Mouse (Mus musculus): ENCODE measurements at regions not wholly inside any gene's neighbourhood (a gene's known extent, or its start where the extent isn't known, plus 50 kb on each side); places are given as distances from the start of the nearest gene placed in this dataset.

DNA sequence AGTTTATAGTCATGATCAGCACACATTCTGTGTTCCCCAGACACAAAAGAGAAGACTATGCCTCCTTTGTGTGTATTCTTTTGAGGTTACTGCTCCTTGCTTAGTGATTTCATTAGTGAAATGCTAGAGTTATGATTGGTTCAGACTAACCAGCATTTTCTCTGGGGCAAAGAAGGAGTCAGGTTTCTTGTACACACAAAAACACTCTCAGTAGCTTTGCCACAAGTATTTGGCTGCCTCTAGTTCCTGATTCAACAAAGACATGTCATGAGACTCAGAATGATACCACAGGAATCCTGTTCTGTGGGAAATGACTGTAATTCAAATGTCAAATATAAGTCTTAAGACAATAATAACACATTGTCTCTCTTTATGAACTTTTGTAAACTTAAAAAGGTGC, 86.9 kb downstream of the Alx1 start:
- no peak for DNase-seq (ENCODE audit: extremely low spot score in 1 of 2, low spot score in 1 of 2)

DNA sequence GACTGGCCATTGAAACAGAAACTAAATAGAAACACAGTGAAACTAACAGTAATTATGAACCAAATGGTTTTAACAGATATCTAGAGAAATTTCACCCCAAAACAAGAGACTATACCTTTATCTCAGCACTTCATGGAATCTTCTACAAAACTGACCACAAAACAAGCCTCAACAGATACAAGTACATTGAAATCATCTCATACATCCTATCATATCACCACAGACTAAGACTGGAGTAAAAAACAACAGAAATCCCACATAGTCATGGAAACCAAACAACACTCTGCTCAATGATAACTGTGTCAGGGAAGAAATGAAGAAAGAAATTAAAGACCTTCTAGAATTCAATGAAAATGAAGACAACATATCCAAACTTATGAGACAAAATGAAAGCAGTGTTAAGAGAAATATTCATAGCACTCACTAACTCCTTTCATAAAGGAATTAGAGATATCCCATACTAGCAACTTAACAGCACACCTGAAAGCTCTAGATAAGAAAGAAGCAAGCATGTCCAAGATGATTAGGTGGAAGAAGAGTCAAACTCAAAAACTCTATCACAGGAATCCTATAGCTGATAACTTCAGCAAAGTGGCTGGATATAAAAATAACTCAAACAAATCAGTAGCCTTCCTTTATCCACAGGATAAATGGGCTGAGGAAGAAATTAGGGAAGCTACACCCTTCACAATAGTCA, 89.0 kb downstream of the Alx1 start:
- DNase-seq (ENCODE audit: extremely low spot score in 1 of 2, low spot score in 1 of 2), result no peak

DNA sequence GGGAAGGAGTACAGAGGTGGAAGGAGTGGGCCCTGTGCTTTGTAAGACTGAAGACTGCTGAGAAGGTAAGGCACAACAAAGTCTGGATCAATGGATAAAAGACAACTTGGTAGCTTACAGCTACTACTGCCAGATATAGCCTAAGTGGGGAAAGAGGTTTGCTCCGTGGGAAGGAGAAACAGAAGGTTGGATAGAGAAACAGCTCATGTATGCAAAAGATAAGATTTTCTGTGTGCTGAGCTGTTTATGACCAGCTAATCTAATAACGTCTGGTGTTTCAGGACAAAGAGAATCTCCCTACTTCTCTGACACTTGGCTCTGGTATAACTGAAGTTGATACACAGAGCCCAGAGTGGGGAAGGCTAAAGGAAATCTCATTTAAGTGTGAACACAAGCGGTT, 98.6 kb downstream of the Alx1 start:
- no peak for DNase-seq (ENCODE audit: extremely low spot score in 1 of 2, low spot score in 1 of 2)

DNA sequence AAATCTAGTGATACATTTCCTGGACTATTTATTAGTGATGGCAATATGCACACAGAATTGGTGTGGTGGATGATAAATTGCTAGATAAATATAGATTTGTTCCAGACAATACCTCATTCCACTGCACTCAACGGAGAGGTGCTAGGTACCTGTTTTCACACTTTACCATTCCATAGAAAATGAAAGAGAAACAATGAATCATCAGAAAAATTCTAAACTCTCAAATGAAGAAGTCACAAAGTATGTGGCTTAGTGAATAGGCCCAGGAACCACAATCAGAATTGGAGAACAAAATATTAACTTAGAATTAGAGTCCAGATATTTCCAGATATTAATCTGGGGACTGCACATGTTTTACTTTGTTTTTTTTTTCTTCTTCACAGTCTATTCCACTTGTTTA, 101.4 kb downstream of the Alx1 start:
- DNase-seq (ENCODE audit: extremely low spot score in 1 of 2, low spot score in 1 of 2), result no peak

DNA sequence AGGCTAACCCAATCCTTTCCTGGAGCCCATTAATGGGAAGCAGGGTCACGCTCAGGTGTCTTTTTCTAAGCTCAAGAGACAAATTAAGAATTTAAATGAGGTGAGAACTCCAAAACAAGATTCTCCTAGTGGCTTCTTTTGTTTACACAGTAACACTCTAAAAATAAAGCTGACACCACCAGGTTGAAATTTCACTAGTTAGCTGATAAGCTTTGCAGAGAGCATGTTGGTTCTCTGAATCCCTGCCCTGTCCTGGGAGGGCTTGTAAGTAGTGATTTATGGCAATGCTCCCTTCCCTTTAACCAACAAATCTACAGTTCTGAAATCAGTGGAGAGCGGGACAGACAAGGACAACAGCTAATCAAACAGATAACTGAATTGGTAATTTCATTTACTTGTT, 132.6 kb downstream of the Alx1 start:
- DNase-seq (ENCODE audit: extremely low spot score in 1 of 2, low spot score in 1 of 2), result no peak

DNA sequence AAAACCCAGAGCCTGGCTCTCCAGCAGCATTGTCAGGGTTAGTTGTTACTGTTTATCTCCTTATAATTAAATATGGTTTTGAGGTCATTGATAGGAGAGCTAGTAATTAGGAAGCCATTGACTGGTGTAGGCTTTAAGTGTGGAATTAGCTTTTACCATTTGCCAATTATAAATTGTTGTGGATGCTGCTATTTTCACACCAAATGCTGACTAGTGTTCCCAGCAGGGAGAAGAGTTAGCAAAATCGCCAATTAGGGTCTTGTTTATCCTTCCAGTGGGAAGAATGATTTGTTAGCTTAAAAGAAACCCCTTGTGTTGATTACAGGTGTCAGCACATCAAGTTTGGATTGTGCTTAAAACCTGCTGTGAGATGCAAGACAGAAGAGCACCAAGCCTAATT, 134.1 kb downstream of the Alx1 start:
- no peak for DNase-seq (ENCODE audit: extremely low spot score in 1 of 2, low spot score in 1 of 2)

DNA sequence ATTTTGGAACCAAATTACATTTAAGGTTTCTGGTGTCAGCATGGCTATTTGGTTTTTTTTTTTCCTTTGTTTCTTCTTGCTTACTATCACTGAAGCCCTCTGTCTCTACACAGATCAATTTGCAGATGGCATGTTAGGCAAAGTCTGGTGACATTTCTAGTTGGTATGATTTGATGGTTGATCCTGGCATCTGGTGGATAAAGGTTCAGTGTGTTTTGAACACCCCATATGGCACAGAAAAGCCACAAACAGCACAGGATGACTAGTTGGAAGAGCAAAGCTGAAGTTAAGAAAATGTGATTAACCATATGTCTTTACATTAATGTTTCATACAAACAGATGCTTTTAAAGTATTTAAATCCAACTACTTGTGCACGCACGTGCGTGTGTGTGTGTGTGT, 137.6 kb downstream of the Alx1 start:
- DNase-seq (ENCODE audit: extremely low spot score in 1 of 2, low spot score in 1 of 2), result no peak

DNA sequence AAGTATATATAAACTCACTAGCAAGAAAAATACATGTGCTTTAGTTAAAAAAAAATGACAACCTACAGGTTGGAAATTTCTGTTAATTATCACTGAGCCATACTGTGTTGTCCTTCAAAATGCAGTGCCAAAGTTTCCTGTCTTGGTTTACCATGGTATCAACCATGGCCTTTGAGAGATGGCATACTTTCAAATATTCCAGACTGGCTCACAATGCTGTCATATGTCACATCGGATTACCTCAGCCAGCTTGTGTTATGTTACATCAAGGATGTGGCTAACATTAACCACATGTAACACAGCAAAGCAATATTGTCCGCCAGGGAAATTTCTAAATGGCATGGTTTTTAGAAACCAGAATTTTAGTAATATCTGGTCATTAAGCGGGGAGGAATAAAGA, 140.3 kb downstream of the Alx1 start:
- no peak for DNase-seq (ENCODE audit: extremely low spot score in 1 of 2, low spot score in 1 of 2)

DNA sequence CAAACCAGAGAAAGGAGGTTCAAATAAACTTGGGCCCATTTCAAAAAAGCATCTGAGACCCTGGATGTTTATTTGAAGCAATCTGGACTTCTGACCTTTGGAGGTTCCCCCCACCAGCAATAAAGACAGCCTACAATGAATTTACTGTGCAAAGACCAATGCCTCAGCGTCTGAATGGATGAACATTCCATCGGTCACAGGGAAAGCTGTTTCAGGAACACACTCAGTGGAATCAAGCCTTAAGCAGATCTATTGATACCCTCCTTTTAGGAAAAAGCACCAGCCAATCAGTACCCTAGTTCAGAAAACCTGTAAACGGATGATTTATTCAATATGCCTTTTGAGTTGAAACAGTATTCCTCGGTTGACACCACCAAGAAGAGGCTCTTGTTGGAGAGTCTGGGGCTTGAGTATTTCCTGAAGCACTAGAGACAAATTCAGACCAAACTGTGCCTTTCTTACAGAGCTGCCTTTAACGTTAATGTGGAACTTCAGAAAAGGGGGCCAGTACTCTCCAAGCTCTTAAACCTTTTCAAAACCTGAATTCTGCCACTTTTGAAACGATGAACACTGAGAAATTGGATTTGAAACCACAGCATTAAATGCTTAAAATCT, 148.1 kb downstream of the Alx1 start:
- DNase-seq (ENCODE audit: extremely low spot score in 1 of 2, low spot score in 1 of 2), result no peak

DNA sequence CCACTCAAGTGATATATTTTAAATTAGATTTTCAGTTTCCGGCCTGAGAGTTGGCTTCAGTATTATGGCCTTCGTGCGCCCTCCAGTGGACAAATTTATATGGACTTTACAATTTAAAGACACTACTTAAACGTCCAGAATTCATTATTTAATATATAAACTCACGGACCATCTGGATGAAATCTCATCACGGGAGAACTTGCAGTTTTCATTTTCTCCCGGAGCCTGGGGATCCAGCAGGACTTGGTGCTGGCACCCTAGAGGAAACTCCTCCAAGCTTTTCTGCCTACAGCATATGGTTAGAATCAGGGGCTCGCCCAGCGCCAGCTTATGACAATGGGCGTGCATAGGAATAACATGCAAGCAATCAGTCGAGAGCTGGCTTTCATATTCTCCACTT, 152.0 kb downstream of the Alx1 start:
- DNase-seq (ENCODE audit: extremely low spot score in 1 of 2, low spot score in 1 of 2), result peak; percentile 9 to 26

DNA sequence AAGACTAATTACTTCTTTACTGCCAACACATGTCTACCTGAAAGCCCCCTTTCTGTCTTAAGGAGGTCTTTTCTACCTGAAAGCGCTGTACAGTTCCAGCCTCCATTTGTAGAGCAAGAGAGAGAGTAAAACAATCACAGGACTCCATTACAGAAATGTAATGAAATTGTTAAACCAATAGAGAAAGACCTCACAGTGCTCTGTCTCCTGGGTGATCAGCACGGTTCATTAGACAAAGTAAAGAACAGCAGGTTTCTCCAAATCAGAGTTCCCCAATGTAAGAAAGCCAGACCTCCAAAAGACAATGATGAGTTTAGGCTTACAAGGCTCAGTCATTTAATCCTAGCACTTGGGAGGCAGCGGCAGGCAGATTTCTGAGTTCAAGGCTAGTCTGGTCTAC, 153.1 kb downstream of the Alx1 start:
- DNase-seq (ENCODE audit: extremely low spot score in 1 of 2, low spot score in 1 of 2), result no peak

DNA sequence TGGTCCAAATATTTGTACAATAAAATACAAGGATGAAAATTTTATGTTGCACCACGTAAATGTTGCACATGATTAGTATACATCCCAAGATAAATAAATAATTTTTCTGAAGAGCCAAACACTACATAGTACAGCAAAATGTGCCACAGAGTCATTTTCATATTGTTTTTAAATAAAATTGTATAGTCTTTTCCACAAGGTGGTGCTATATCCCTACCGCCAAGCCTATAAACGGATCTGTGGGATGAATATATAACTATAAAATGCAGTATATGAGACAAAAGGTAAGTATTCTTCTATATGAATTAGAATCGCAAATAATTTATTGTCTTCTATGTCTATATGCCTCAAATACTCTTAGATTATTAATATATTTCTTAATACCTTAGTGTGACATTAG, 163.1 kb downstream of the Alx1 start:
- DNase-seq (ENCODE audit: extremely low spot score in 1 of 2, low spot score in 1 of 2), result no peak

DNA sequence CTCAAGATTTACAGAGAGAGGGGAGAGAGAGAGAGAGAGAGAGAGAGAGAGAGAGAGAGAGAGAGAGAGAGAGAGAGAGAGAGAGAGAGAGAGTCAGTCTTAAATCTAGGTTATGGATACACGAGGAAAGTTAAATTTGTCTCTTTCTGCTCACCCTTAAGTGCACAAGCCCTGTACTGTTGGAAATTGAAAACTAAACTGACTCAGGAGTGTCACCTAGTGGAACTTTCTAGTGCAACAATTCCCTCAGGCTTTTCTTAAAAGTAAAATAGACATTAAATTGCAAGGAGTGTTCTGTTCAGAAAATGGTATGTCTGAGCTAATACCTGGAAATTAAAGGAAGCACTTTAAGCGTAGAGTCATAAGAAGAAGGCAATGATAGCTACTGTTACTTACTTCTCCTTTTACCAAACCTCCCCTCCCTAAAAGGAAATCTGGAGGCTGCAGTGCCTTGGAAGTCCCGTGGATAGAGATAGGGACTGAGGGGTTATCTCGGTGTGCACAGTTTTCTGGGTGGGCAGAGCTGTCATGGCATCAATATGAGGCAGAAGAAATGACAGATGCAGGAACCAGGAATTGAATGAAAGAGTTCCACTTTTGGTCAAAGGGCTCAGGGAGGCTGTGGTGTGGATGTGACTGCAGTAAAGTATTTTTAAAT, 193.3 kb downstream of the Alx1 start:
- DNase-seq (ENCODE audit: extremely low spot score in 1 of 2, low spot score in 1 of 2), result no peak

DNA sequence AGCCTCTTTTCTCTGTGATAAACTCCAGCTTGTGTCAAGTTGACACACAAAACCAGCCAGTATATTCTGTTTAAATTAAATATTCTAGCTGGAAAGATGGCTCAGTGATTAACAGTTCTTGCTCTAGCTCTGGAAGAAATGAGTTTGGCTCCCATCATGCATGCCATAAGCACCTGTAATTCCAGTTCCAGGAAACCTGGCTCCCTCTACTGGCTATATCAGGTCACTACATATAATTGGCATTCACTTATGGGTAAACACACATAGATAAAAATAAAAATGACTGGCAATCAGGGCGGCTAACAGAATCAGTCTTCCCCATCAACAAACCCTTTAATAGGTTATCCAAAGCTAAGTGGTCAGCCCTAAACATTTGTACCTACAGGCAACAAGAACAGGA, 194.2 kb downstream of the Alx1 start:
- DNase-seq (ENCODE audit: extremely low spot score in 1 of 2, low spot score in 1 of 2), result no peak

DNA sequence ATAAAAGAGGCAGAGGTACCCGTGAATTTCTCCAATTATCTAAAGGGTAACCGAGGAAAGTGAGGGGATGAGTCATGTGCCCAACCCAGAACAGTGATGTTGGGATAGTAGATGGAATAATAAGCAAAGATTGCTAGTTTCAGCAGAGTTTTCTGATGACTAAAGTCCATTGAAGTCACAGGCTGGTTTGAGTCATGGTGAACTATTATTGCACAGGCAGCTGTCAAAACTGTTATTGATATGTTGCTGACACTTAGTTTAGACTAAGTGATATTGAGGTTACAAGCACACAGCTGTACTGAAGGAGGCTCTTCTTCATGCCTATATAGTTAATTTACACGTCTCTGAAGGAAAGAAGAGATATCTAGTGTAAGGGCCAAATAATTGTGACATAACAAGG, 200.4 kb downstream of the Alx1 start:
- DNase-seq (ENCODE audit: extremely low spot score in 1 of 2, low spot score in 1 of 2), result no peak

DNA sequence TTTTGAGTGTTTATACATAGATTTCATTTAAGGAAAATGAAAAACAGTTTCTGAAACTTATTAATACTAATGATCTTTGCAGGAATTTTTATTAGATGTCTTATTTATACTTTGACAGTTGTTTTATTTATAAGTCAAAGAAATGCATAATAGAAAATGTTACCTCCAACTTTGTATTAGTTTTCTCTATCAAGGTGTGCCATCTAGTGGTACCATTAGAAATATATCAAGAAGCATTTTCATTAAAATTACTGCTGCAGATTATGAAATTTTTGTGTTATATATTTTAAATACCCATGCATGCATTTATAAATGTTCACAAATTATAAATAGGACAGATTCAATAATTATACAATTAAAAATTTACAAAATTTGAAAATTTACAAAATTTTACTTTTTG, 206.6 kb downstream of the Alx1 start:
- DNase-seq (ENCODE audit: extremely low spot score in 1 of 2, low spot score in 1 of 2), result no peak

DNA sequence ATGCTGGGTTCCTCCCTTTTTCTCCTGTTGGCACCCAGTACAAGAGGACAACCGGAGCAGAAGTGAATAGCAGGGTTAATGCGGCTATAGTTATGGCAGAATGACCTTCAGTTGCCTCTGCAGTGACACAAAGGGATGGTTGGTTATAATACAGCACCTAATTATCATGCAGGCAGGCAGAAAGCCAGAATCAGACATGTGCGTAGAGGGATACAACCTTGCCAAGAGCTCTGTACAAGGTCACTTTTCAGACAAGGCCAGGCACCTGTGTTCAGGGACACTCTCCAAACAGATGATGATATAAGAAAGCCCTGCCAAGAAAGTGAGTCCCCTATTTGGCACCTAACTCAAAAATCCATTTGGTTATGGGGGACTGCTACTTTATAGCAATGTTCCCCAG, 228.6 kb downstream of the Alx1 start:
- DNase-seq (ENCODE audit: extremely low spot score in 1 of 2, low spot score in 1 of 2), result no peak

DNA sequence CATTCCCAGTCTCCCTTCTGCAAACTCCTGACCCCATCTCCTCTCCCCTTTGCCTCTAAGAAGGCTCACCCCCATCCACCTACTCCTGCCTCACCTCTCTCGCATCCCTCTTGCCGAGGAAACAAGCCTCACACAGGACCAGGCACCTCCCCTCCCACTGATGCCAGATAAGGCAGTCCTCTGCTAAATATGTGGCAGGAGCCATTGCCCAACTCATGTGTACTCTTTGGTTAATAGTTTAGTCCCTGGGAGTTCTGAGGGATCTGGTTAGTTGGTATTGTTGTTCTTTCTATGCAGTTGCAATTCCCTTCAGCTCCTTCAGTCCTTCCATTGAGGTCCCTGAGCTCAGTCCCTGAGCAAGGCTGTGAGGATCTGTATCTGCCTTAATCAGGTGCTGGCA, 250.8 kb downstream of the Alx1 start:
- no peak for DNase-seq (ENCODE audit: extremely low spot score in 1 of 2, low spot score in 1 of 2)

DNA sequence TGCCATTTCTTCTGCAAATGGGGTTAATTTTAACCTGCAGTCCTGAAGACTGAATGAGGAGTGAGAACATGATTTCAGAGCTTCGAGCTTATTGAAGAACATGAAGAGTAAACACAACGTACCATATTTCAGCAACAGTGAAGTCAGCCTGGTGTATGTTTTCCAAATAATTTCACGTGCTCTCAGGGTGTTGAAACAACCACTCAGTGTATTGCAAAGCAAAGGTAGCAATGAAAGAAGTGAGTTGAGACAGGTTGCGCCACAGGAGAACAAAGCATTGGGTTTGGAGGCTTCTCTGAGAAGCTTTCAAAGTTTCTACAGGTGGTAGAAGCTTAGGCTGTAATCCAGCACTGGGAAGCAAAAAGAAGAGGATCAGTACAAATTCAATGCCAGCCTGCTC, 251.7 kb downstream of the Rassf9 start:
- DNase-seq (ENCODE audit: extremely low spot score in 1 of 2, low spot score in 1 of 2), result no peak

DNA sequence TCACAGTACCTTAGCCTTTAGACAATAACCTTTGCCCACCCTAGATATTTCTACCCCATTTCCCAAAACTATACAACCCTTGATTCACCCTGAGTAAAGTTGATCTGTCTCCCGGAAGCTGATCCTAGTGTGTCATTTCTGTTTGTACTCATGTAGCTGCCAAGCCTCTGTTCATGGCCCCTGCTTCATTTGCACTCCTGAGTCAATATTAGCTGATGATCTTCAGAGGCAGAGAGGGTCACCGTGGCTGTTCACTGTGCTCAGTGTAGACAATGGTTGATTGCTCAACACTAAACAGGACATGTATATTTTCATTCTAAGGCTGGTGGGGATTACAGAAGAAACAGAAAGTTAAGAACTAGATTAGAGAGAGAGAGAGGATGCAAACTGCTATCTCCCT, 250.4 kb downstream of the Rassf9 start:
- no peak for DNase-seq (ENCODE audit: extremely low spot score in 1 of 2, low spot score in 1 of 2)

DNA sequence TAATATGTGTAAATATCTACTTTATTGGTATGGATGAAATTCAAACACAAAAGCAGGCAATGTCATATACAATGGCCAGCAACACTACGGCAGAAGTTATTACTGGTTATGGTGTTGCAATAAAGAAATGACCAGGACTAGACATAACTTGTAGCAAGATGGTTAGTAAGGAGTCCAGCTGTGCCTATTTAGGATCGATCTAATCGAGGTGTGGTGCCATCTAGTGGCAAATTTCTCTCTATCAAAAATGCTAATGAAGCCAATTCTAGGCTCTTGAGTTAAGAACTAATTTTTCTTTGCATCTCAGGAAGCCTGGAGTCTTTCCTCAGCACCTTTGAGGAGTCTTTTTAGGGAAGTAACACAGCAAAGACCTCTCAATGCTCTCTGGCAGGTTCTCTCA, 223.2 kb downstream of the Rassf9 start:
- peak in 1 of 2 experiments; percentile 16 for DNase-seq (ENCODE audit: extremely low spot score in 1 of 2, low spot score in 1 of 2)

DNA sequence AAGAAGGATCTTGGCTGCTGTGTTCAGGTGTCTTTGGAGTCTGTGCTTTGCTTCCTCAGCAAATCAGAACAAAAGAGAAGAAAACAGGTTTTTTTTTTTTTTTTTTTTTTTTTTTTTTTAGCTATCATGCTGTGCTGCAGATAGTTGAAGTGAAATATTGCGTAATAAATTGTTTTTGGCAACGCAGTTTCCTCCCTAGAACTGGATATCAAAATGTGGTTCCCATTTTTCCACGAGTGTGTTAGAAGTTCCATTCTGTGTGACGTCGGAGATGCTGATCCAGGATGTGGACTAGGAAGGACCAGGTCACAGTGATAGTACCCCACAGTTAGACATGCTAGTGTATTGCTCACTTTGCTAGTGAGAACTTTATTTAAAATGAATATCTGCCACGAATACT, 220.4 kb downstream of the Rassf9 start:
- DNase-seq (ENCODE audit: extremely low spot score in 1 of 2, low spot score in 1 of 2), result no peak

All from layer of hippocampus, postnatal 25 days (tissue).